Mouse (Mus musculus): Measurements from ENCODE around the gene Dpp10. TPM values are rescaled to one million over a fixed set of nuclear protein-coding genes. Genes with fewer than 3 reads are reported as not detected.
A peak's percentile ranks its signal among the peaks of the same experiment; 100 is the strongest.

Dpp10 gene
- total RNA-seq, 2 experiments from 2014 or later, result 133 to 143 TPM

- no peak for DNase-seq (ENCODE audit: low spot score in 2 of 2)
- intact Hi-C loops (cut with DNase I), result no loop called here
Measured at GRCm38 (mm10) chr1:123467729-123468128, 577.6 kb downstream of the Dpp10 start.

- intact Hi-C loops (cut with DNase I), result no loop called here
- no peak for DNase-seq (ENCODE audit: low spot score in 2 of 2)
Measured at GRCm38 (mm10) chr1:123414163-123414562, 631.2 kb downstream of the Dpp10 start.

- intact Hi-C loops (cut with DNase I), result no loop called here
- DNase-seq (ENCODE audit: low spot score in 2 of 2), result peak in 1 of 2 experiments; percentile 12
Measured at GRCm38 (mm10) chr1:123351300-123351699, 694.1 kb downstream of the Dpp10 start.

- peak in 1 of 2 experiments; percentile 62 for DNase-seq (ENCODE audit: low spot score in 2 of 2)
- intact Hi-C loops (cut with DNase I), result no loop called here
Measured at GRCm38 (mm10) chr1:123337877-123338276, 707.5 kb downstream of the Dpp10 start.

GRCm38 (mm10) chr1:123316886-123317285 lies 728.5 kb downstream of the Dpp10 start:
- DNase-seq (ENCODE audit: low spot score in 2 of 2), result no peak
- intact Hi-C loops (cut with DNase I), result no loop called here
